Mouse (Mus musculus): ENCODE measurements at regions not wholly inside any gene's neighbourhood (a gene's known extent, or its start where the extent isn't known, plus 50 kb on each side); places are given as distances from the start of the nearest gene placed in this dataset.
"Not testable (repeated sequence)": the region's sequence is repeated elsewhere in the genome, so short reads cannot be mapped to it uniquely, and the experiment has no call there.

- no peak for TF ChIP-seq CTCF (IDR thresholded peaks at IDR 0.05; ENCODE audit: borderline replicate concordance, extremely low read depth, insufficient read depth, insufficient read length)
- TF ChIP-seq POLR2A (IDR thresholded peaks at IDR 0.05; ENCODE audit: borderline replicate concordance, extremely low read depth, insufficient read depth, insufficient read length, poor library complexity, severe bottlenecking): no peak
- no peak for DNase-seq (ENCODE audit: low read depth)
These were observed 2863.9 kb downstream of the Gm37988 start for GRCm38 (mm10) chr1:7671566-7671965.

- DNase-seq (ENCODE audit: low read depth): not testable (repeated sequence)
These were observed 2901.5 kb downstream of the Gm37988 start for GRCm38 (mm10) chr1:7709206-7709605.

GRCm38 (mm10) chr1:7732725-7733124 is 2925.0 kb downstream of the Gm37988 start:
- DNase-seq (ENCODE audit: low read depth): no peak
- TF ChIP-seq CTCF (IDR thresholded peaks at IDR 0.05; ENCODE audit: borderline replicate concordance, extremely low read depth, insufficient read depth, insufficient read length) (no peak), POLR2A (IDR thresholded peaks at IDR 0.05; ENCODE audit: borderline replicate concordance, extremely low read depth, insufficient read depth, insufficient read length, poor library complexity, severe bottlenecking) (no peak)

GRCm38 (mm10) chr1:7737331-7737730 is 2929.6 kb downstream of the Gm37988 start:
- no peak for TF ChIP-seq CTCF (IDR thresholded peaks at IDR 0.05; ENCODE audit: borderline replicate concordance, extremely low read depth, insufficient read depth, insufficient read length)
- no peak for TF ChIP-seq POLR2A (IDR thresholded peaks at IDR 0.05; ENCODE audit: borderline replicate concordance, extremely low read depth, insufficient read depth, insufficient read length, poor library complexity, severe bottlenecking)
- DNase-seq (ENCODE audit: low read depth): no peak

- DNase-seq (ENCODE audit: low read depth): no peak
- TF ChIP-seq CTCF (IDR thresholded peaks at IDR 0.05; ENCODE audit: borderline replicate concordance, extremely low read depth, insufficient read depth, insufficient read length) (no peak), POLR2A (IDR thresholded peaks at IDR 0.05; ENCODE audit: borderline replicate concordance, extremely low read depth, insufficient read depth, insufficient read length, poor library complexity, severe bottlenecking) (no peak)
These were observed 2938.2 kb downstream of the Gm37988 start for GRCm38 (mm10) chr1:7745887-7746286.

- TF ChIP-seq POLR2A (IDR thresholded peaks at IDR 0.05; ENCODE audit: borderline replicate concordance, extremely low read depth, insufficient read depth, insufficient read length, poor library complexity, severe bottlenecking): no peak
- no peak for TF ChIP-seq CTCF (IDR thresholded peaks at IDR 0.05; ENCODE audit: borderline replicate concordance, extremely low read depth, insufficient read depth, insufficient read length)
- DNase-seq (ENCODE audit: low read depth): no peak
These were observed 2969.0 kb downstream of the Gm37988 start for GRCm38 (mm10) chr1:7776720-7777119.

- TF ChIP-seq POLR2A (IDR thresholded peaks at IDR 0.05; ENCODE audit: borderline replicate concordance, extremely low read depth, insufficient read depth, insufficient read length, poor library complexity, severe bottlenecking) (no peak), CTCF (IDR thresholded peaks at IDR 0.05; ENCODE audit: borderline replicate concordance, extremely low read depth, insufficient read depth, insufficient read length) (no peak)
- DNase-seq (ENCODE audit: low read depth): peak; percentile 35
These were observed 2969.7 kb downstream of the Gm37988 start for GRCm38 (mm10) chr1:7777191-7778044.

- DNase-seq (ENCODE audit: low read depth): not testable (repeated sequence)
These were observed 2970.4 kb downstream of the Gm37988 start for GRCm38 (mm10) chr1:7778045-7778565.

GRCm38 (mm10) chr1:7778657-7779056 is 2971.0 kb downstream of the Gm37988 start:
- peak; percentile 22 for DNase-seq (ENCODE audit: low read depth)
- TF ChIP-seq POLR2A (IDR thresholded peaks at IDR 0.05; ENCODE audit: borderline replicate concordance, extremely low read depth, insufficient read depth, insufficient read length, poor library complexity, severe bottlenecking): no peak
- no peak for TF ChIP-seq CTCF (IDR thresholded peaks at IDR 0.05; ENCODE audit: borderline replicate concordance, extremely low read depth, insufficient read depth, insufficient read length)

- no peak for TF ChIP-seq CTCF (IDR thresholded peaks at IDR 0.05; ENCODE audit: borderline replicate concordance, extremely low read depth, insufficient read depth, insufficient read length)
- no peak for TF ChIP-seq POLR2A (IDR thresholded peaks at IDR 0.05; ENCODE audit: borderline replicate concordance, extremely low read depth, insufficient read depth, insufficient read length, poor library complexity, severe bottlenecking)
- no peak for DNase-seq (ENCODE audit: low read depth)
These were observed 3016.3 kb downstream of the Gm37988 start for GRCm38 (mm10) chr1:7823969-7824368.
